Mouse (Mus musculus): ENCODE measurements at regions not wholly inside any gene's neighbourhood (a gene's known extent, or its start where the extent isn't known, plus 50 kb on each side); places are given as distances from the start of the nearest gene placed in this dataset.

GRCm38 (mm10) chr2:57847707-57848106 is 150.0 kb upstream of the Galnt5 start:
- peaks cover 8% of the 10 kb centered on the region for H3K4me1 ChIP-seq (ENCODE audit: control insufficient read depth, insufficient read depth)
- H3K4me3 ChIP-seq (ENCODE audit: low read depth, low read length): no peak overlapping the region
- no peak for ATAC-seq (ENCODE audit: insufficient read depth, low read depth)
- no peak overlapping the region for H3K27ac ChIP-seq (ENCODE audit: low read depth)
- no peaks in the 10 kb centered on the region for H3K9me3 ChIP-seq (replicated peaks; ENCODE audit: control insufficient read depth, low read length)
- no peak overlapping the region for H3K4me2 ChIP-seq (ENCODE audit: low read depth, low read length)
- H3K27me3 ChIP-seq (ENCODE audit: control insufficient read depth, insufficient read depth, low read length): no peaks in the 10 kb centered on the region
- H3K9ac ChIP-seq (replicated peaks; ENCODE audit: low read depth, low read length): no peak overlapping the region
- 31% methylated on average over 4 of the region's 4 CpGs for WGBS
- DNase-seq (ENCODE audit: low spot score): no peak
- no peak for TF ChIP-seq EP300 (IDR thresholded peaks at IDR 0.05; ENCODE audit: low read depth)
- no peak for TF ChIP-seq CTCF (IDR thresholded peaks at IDR 0.05; ENCODE audit: low read depth)
- H3K36me3 ChIP-seq (replicated peaks; ENCODE audit: control insufficient read depth, insufficient read depth, low read length): no peaks in the 10 kb centered on the region

GRCm38 (mm10) chr2:57849338-57850057 is 148.2 kb upstream of the Galnt5 start:
- H3K4me3 ChIP-seq (ENCODE audit: low read depth, low read length): no peak overlapping the region
- H3K4me2 ChIP-seq (ENCODE audit: low read depth, low read length): no peak overlapping the region
- ATAC-seq (ENCODE audit: insufficient read depth, low read depth) (no peak), DNase-seq (ENCODE audit: low spot score) (no peak)
- H3K27ac ChIP-seq (ENCODE audit: low read depth): no peak overlapping the region
- H3K27me3 ChIP-seq (ENCODE audit: control insufficient read depth, insufficient read depth, low read length): no peaks in the 10 kb centered on the region
- no peaks in the 10 kb centered on the region for H3K36me3 ChIP-seq (replicated peaks; ENCODE audit: control insufficient read depth, insufficient read depth, low read length)
- H3K9ac ChIP-seq (replicated peaks; ENCODE audit: low read depth, low read length): no peak overlapping the region
- H3K9me3 ChIP-seq (replicated peaks; ENCODE audit: control insufficient read depth, low read length): no peaks in the 10 kb centered on the region
- H3K4me1 ChIP-seq (ENCODE audit: control insufficient read depth, insufficient read depth): peaks cover 8% of the 10 kb centered on the region
- TF ChIP-seq EP300 (IDR thresholded peaks at IDR 0.05; ENCODE audit: low read depth) (no peak), CTCF (IDR thresholded peaks at IDR 0.05; ENCODE audit: low read depth) (no peak)
- 83% methylated on average over 4 of the region's 4 CpGs for WGBS

GRCm38 (mm10) chr2:57850058-57850400 is 147.7 kb upstream of the Galnt5 start:
- TF ChIP-seq EP300 (IDR thresholded peaks at IDR 0.05; ENCODE audit: low read depth): no peak
- no peak for TF ChIP-seq CTCF (IDR thresholded peaks at IDR 0.05; ENCODE audit: low read depth)
- Histone ChIP-seq H3K9ac (replicated peaks; ENCODE audit: low read depth, low read length) (no peak overlapping the region), H3K36me3 (replicated peaks; ENCODE audit: control insufficient read depth, insufficient read depth, low read length) (no peaks in the 10 kb centered on the region), H3K27me3 (ENCODE audit: control insufficient read depth, insufficient read depth, low read length) (no peaks in the 10 kb centered on the region), H3K4me3 (ENCODE audit: low read depth, low read length) (no peak overlapping the region), H3K4me2 (ENCODE audit: low read depth, low read length) (no peak overlapping the region), H3K9me3 (replicated peaks; ENCODE audit: control insufficient read depth, low read length) (no peaks in the 10 kb centered on the region), H3K4me1 (ENCODE audit: control insufficient read depth, insufficient read depth) (peaks cover 8% of the 10 kb centered on the region), H3K27ac (ENCODE audit: low read depth) (no peak overlapping the region)
- DNase-seq (ENCODE audit: low spot score) (no peak), ATAC-seq (ENCODE audit: insufficient read depth, low read depth) (no peak)
- WGBS: 88% methylated on average over 5 of the region's 5 CpGs

- Histone ChIP-seq H3K4me3 (ENCODE audit: low read depth, low read length) (no peak overlapping the region), H3K27ac (ENCODE audit: low read depth) (peak overlapping the region; percentile 59; the same call in 1 of the 2 replicates), H3K9ac (replicated peaks; ENCODE audit: low read depth, low read length) (no peak overlapping the region), H3K36me3 (replicated peaks; ENCODE audit: control insufficient read depth, insufficient read depth, low read length) (no peaks in the 10 kb centered on the region), H3K4me2 (ENCODE audit: low read depth, low read length) (peak overlapping the region; percentile 37), H3K4me1 (ENCODE audit: control insufficient read depth, insufficient read depth) (peaks cover 4% of the 10 kb centered on the region), H3K9me3 (replicated peaks; ENCODE audit: control insufficient read depth, low read length) (no peaks in the 10 kb centered on the region), H3K27me3 (ENCODE audit: control insufficient read depth, insufficient read depth, low read length) (no peaks in the 10 kb centered on the region)
- DNase-seq (ENCODE audit: low spot score) (peak; percentile 67), ATAC-seq (ENCODE audit: insufficient read depth, low read depth) (peak; percentile 98)
- TF ChIP-seq EP300 (IDR thresholded peaks at IDR 0.05; ENCODE audit: low read depth) (0 out of 2 replicates have a peak, but pooled peaks have one; percentile 38), CTCF (IDR thresholded peaks at IDR 0.05; ENCODE audit: low read depth) (no peak)
- 32% methylated on average over 14 of the region's 14 CpGs for WGBS
These were observed 141.1 kb upstream of the Galnt5 start for GRCm38 (mm10) chr2:57856524-57857107.

- DNase-seq (ENCODE audit: low spot score): peak; percentile 15
These were observed 132.4 kb upstream of the Galnt5 start for GRCm38 (mm10) chr2:57865289-57865688.

More at GRCm38 (mm10) chr2:57865289-57865688, 132.4 kb upstream of the Galnt5 start:
- Histone ChIP-seq H3K36me3 (replicated peaks; ENCODE audit: control insufficient read depth, insufficient read depth, low read length) (no peaks in the 10 kb centered on the region), H3K4me3 (ENCODE audit: low read depth, low read length) (no peak overlapping the region), H3K9me3 (replicated peaks; ENCODE audit: control insufficient read depth, low read length) (no peaks in the 10 kb centered on the region), H3K27ac (ENCODE audit: low read depth) (no peak overlapping the region), H3K27me3 (ENCODE audit: control insufficient read depth, insufficient read depth, low read length) (no peaks in the 10 kb centered on the region), H3K9ac (replicated peaks; ENCODE audit: low read depth, low read length) (no peak overlapping the region), H3K4me2 (ENCODE audit: low read depth, low read length) (no peak overlapping the region), H3K4me1 (ENCODE audit: control insufficient read depth, insufficient read depth) (no peaks in the 10 kb centered on the region)
- TF ChIP-seq EP300 (IDR thresholded peaks at IDR 0.05; ENCODE audit: low read depth) (no peak), CTCF (IDR thresholded peaks at IDR 0.05; ENCODE audit: low read depth) (peak; percentile 58)
- WGBS: 44% methylated on average over 1 of the region's 1 CpGs
- no peak for ATAC-seq (ENCODE audit: insufficient read depth, low read depth)

Measured in heart, postnatal 0 days (tissue).